ENCODE assay signal across 19 mouse cellular contexts in the genomic region with DNA sequence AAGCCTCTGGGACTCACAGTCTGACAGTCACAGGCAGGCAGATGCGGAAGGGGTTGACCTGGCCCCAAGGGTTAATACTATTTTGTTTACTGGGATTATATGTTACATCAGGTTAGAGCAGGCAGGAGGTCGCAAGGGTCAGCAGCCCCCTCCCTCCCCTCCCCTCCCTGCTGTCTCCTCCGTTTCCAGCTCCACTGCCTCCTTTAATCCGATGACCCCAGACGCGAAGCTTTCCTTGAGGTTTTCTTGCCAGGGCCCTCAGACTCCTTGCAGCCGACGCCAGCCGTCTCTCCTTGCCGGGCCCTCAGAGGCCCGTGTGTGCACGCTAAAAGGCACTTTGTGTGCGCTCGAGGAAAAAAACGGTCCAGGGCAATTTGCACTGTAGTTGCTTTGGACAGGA.
DNase-seq lines count a peak whose midpoint lies in the region; ATAC-seq lines count a peak whose summit lies in the region.
"Had no signal": no experiment of that assay in that cellular context is flagged by ENCODE, and none has a peak within 500 bp of the region (broad histone marks: within the 10 kb centered on the region; RNA-seq: fewer than 3 reads in every experiment).

No protein-coding gene starts in this region.

- 7% methylated on average over 15 of the region's 15 CpGs for WGBS in kidney, embryonic 15.5 days
- WGBS in kidney, embryonic 14.5 days, result 4% methylated on average over 15 of the region's 15 CpGs
- 12% methylated on average over 15 of the region's 15 CpGs for WGBS in neural tube, embryonic 11.5 days

- no peak overlapping the region for H3K9ac ChIP-seq in kidney, embryonic 15.5 days
- no peak overlapping the region for H3K9ac ChIP-seq in kidney, embryonic 14.5 days (ENCODE audit: low read depth, low read length)
- no peak overlapping the region for H3K9ac ChIP-seq in neural tube, embryonic 11.5 days (ENCODE audit: low read length)
- H3K9ac ChIP-seq: embryonic facial prominence, embryonic 15.5 days; limb, embryonic 12.5 days; liver, embryonic 13.5 days had no signal

- intact Hi-C loops in left cerebral cortex, postnatal 4 days (cut with DNase I), result no loop called here

- H3K4me3 ChIP-seq in kidney, embryonic 15.5 days (replicated peaks), result no peak overlapping the region
- no peak overlapping the region for H3K4me3 ChIP-seq in kidney, embryonic 14.5 days (ENCODE audit: low read length)
- no peak overlapping the region for H3K4me3 ChIP-seq in neural tube, embryonic 11.5 days (ENCODE audit: low read depth, low read length)
- H3K4me3 ChIP-seq: embryonic facial prominence, embryonic 15.5 days; limb, embryonic 12.5 days; liver, embryonic 13.5 days had no signal

- DNase-seq in embryo, embryonic 10 days (ENCODE audit: low spot score), result peak; percentile 72
- peak; percentile 74 for DNase-seq in embryo, embryonic 9.5 days (ENCODE audit: extremely low spot score)
- no peak for DNase-seq in neural tube, embryonic 11.5 days (ENCODE audit: low spot score)
- no peak for DNase-seq in left cerebral cortex, postnatal 4 days
- DNase-seq in gastrocnemius, postnatal 25 days, result no peak
- DNase-seq: adrenal gland, postnatal 36 days; B cell, adult 2 months; cerebellum, adult 11-12 months; cerebellum, postnatal 25 days; heart, adult 18-20 months; heart, postnatal 36 days; kidney, adult 18-20 months; kidney, postnatal 36 days; liver, embryonic 13.5 days had no signal

- ATAC-seq in kidney, embryonic 15.5 days (replicated peaks; ENCODE audit: low FRiP score), result no peak
- ATAC-seq in kidney, embryonic 14.5 days (ENCODE audit: low FRiP score, low TSS enrichment), result no peak
- ATAC-seq in neural tube, embryonic 11.5 days (ENCODE audit: insufficient read depth, low FRiP score, low TSS enrichment), result no peak

- peaks cover 6% of the 10 kb centered on the region; the same call in 1 of the 2 replicates for H3K4me1 ChIP-seq in kidney, embryonic 15.5 days
- H3K4me1 ChIP-seq in kidney, embryonic 14.5 days (ENCODE audit: control insufficient read depth, insufficient read depth, low read length), result no peaks in the 10 kb centered on the region
- no peaks in the 10 kb centered on the region for H3K4me1 ChIP-seq in neural tube, embryonic 11.5 days (ENCODE audit: control insufficient read depth, insufficient read depth, low read length)
- H3K4me1 ChIP-seq: limb, embryonic 12.5 days; liver, embryonic 13.5 days had no signal

- H3K4me2 ChIP-seq in kidney, embryonic 15.5 days, result 0 out of 2 replicates have a peak overlapping the region, but pooled peaks have one; percentile 14
- H3K4me2 ChIP-seq in kidney, embryonic 14.5 days (replicated peaks; ENCODE audit: low read depth, low read length), result no peak overlapping the region
- 0 out of 2 replicates have a peak overlapping the region, but pooled peaks have one; percentile 6 for H3K4me2 ChIP-seq in neural tube, embryonic 11.5 days (ENCODE audit: low read depth)
- H3K4me2 ChIP-seq: embryonic facial prominence, embryonic 15.5 days; limb, embryonic 12.5 days; liver, embryonic 13.5 days had no signal

- H3K9me3 ChIP-seq in kidney, embryonic 15.5 days (replicated peaks), result no peaks in the 10 kb centered on the region
- H3K9me3 ChIP-seq in kidney, embryonic 14.5 days (ENCODE audit: control insufficient read depth, low read length), result no peaks in the 10 kb centered on the region
- no peaks in the 10 kb centered on the region for H3K9me3 ChIP-seq in neural tube, embryonic 11.5 days (ENCODE audit: control insufficient read depth, low read length)
- H3K9me3 ChIP-seq: embryonic facial prominence, embryonic 15.5 days; limb, embryonic 12.5 days; liver, embryonic 13.5 days had no signal

- no peaks in the 10 kb centered on the region for H3K36me3 ChIP-seq in kidney, embryonic 15.5 days
- no peaks in the 10 kb centered on the region for H3K36me3 ChIP-seq in kidney, embryonic 14.5 days (ENCODE audit: control insufficient read depth, insufficient read depth, low read length)
- H3K36me3 ChIP-seq in neural tube, embryonic 11.5 days (ENCODE audit: control insufficient read depth, insufficient read depth, low read length), result no peaks in the 10 kb centered on the region
- H3K36me3 ChIP-seq: embryonic facial prominence, embryonic 15.5 days; limb, embryonic 12.5 days; liver, embryonic 13.5 days had no signal

- H3K27me3 ChIP-seq in kidney, embryonic 15.5 days, result peaks cover 37% of the 10 kb centered on the region
- H3K27me3 ChIP-seq in kidney, embryonic 14.5 days (ENCODE audit: control insufficient read depth, insufficient read depth, low read length), result no peaks in the 10 kb centered on the region; the same call in 1 of the 2 replicates
- no peaks in the 10 kb centered on the region for H3K27me3 ChIP-seq in neural tube, embryonic 11.5 days (ENCODE audit: control insufficient read depth, insufficient read depth, low read length)
- H3K27me3 ChIP-seq: liver, embryonic 13.5 days had no signal

- no peak overlapping the region for H3K27ac ChIP-seq in kidney, embryonic 15.5 days
- H3K27ac ChIP-seq in kidney, embryonic 14.5 days (ENCODE audit: low read depth, low read length), result no peak overlapping the region
- no peak overlapping the region for H3K27ac ChIP-seq in neural tube, embryonic 11.5 days (ENCODE audit: low read depth, low read length)
- H3K27ac ChIP-seq: embryonic facial prominence, embryonic 15.5 days; limb, embryonic 12.5 days; liver, embryonic 13.5 days; stomach, postnatal 0 days had no signal

Comparison
In these comparisons a context has a peak if more than half of its experiments do, and no peak if none do; other contexts are left out.
1. DNase-seq: peak in embryo, embryonic 10 days (single experiment) and embryo, embryonic 9.5 days (single experiment); none in neural tube, embryonic 11.5 days (single experiment), left cerebral cortex, postnatal 4 days (single experiment) and gastrocnemius, postnatal 25 days (single experiment).